ENCODE assay signal across 22 mouse cellular contexts in genomic region chr3:24432761-24433160, GRCm38 (mm10).
DNase-seq lines count a peak whose midpoint lies in the region; ATAC-seq and TF ChIP-seq lines count a peak whose summit lies in the region.
"Had no signal": no experiment of that assay in that cellular context is flagged by ENCODE, and none has a peak within 500 bp of the region (broad histone marks: within the 10 kb centered on the region; RNA-seq: fewer than 3 reads in every experiment).

No protein-coding gene starts in this region.

- no peak overlapping the region for H3K27ac ChIP-seq in cerebellum, adult 2 months (ENCODE audit: insufficient read depth, low read length)
- H3K27ac ChIP-seq: embryonic facial prominence, embryonic 15.5 days; hindbrain, embryonic 13.5 days; kidney, embryonic 15.5 days; limb, embryonic 13.5 days; liver, embryonic 12.5 days; stomach, embryonic 15.5 days had no signal

- no peak for TF ChIP-seq CTCF in cerebellum, adult 2 months (IDR thresholded peaks at IDR 0.05; ENCODE audit: borderline replicate concordance, insufficient read depth, low read depth, low read length)

- no peak overlapping the region for H3K4me3 ChIP-seq in cerebellum, adult 2 months (replicated peaks; ENCODE audit: insufficient read depth, low read depth, low read length)
- H3K4me3 ChIP-seq: embryonic facial prominence, embryonic 15.5 days; hindbrain, embryonic 13.5 days; kidney, embryonic 15.5 days; limb, embryonic 13.5 days; liver, embryonic 12.5 days; stomach, embryonic 15.5 days had no signal

- TF ChIP-seq POLR2A in cerebellum, adult 2 months (IDR thresholded peaks at IDR 0.05; ENCODE audit: borderline replicate concordance, insufficient read depth, low read length), result no peak

- no peak for DNase-seq in cerebellum, postnatal 4 days (ENCODE audit: low spot score in 2 of 2)
- DNase-seq in cerebellum, adult 2 months, result peak; percentile 24 to 53
- DNase-seq in cerebellum, postnatal 25 days, result peak; percentile 29 to 40
- DNase-seq in skeletal muscle tissue, adult 2 months (ENCODE audit: low read depth, low spot score), result peak; percentile 32
- no peak for DNase-seq in frontal cortex, adult 2 months (ENCODE audit: extremely low spot score in 1 of 2, low spot score in 1 of 2)
- DNase-seq in adrenal gland, adult 18-20 months (ENCODE audit: low spot score in 2 of 2), result no peak
- DNase-seq: adrenal gland, postnatal 10 days; heart, postnatal 36 days; kidney, adult 11 months; kidney, postnatal 36 days; lung, adult 18-20 months; lung, postnatal 10 days; thymus, postnatal 25 days had no signal

- 17% methylated on average over 3 of the region's 3 CpGs for WGBS in cerebellum, adult 2 months

- peak; percentile 93 for ATAC-seq in cerebellum, adult (ENCODE audit: insufficient number of reproducible peaks, low FRiP score, low TSS enrichment)
- ATAC-seq: activated CD4-positive, CD25-positive, alpha-beta regulatory T cell, adult 4 months; forebrain, embryonic 16.5 days; liver, embryonic 12.5 days had no signal

- H3K27me3 ChIP-seq in cerebellum, adult 2 months (ENCODE audit: control insufficient read depth, insufficient read depth, low read length), result no peaks in the 10 kb centered on the region
- H3K27me3 ChIP-seq: embryonic facial prominence, embryonic 15.5 days; hindbrain, embryonic 13.5 days; kidney, embryonic 15.5 days; limb, embryonic 13.5 days; liver, embryonic 12.5 days; stomach, embryonic 15.5 days had no signal

- no peaks in the 10 kb centered on the region for H3K4me1 ChIP-seq in cerebellum, adult 2 months (ENCODE audit: control insufficient read depth, insufficient read depth, low read length)
- H3K4me1 ChIP-seq: embryonic facial prominence, embryonic 15.5 days; hindbrain, embryonic 13.5 days; kidney, embryonic 15.5 days; limb, embryonic 13.5 days; liver, embryonic 12.5 days; stomach, embryonic 15.5 days had no signal

Comparison
In these comparisons a context has a peak if more than half of its experiments do, and no peak if none do; other contexts are left out.
1. DNase-seq: peak in cerebellum, adult 2 months (2 of 2), cerebellum, postnatal 25 days (2 of 2) and skeletal muscle tissue, adult 2 months (single experiment); none in cerebellum, postnatal 4 days (0 of 2), frontal cortex, adult 2 months (0 of 2) and adrenal gland, adult 18-20 months (0 of 2).